Mouse (Mus musculus): ENCODE measurements around the gene 4930432K21Rik. TPM values are rescaled to one million over a fixed set of nuclear protein-coding genes. Genes with fewer than 3 reads are reported as not detected.

Gene 4930432K21Rik
- polyA plus RNA-seq, 1 experiment from 2014 or later, result 2.7 TPM

- Histone ChIP-seq H3K9me3 (ENCODE audit: control insufficient read depth, low read length) (no peaks in the 10 kb centered on the region), H3K4me1 (ENCODE audit: control insufficient read depth, insufficient read depth, low read depth, low read length) (peaks cover 29% of the 10 kb centered on the region), H3K9ac (ENCODE audit: low read depth, low read length) (no peak overlapping the region), H3K4me3 (ENCODE audit: low read length) (no peak overlapping the region), H3K4me2 (ENCODE audit: low read length) (no peak overlapping the region), H3K36me3 (ENCODE audit: control insufficient read depth, insufficient read depth, low read length) (peaks cover 15% of the 10 kb centered on the region), H3K27ac (ENCODE audit: low read depth, low read length) (no peak overlapping the region), H3K27me3 (replicated peaks; ENCODE audit: control insufficient read depth, insufficient read depth, low read length) (no peaks in the 10 kb centered on the region)
- ATAC-seq, result no peak
- WGBS, result 44% methylated on average over 3 of the region's 3 CpGs
These were observed 28.7 kb downstream of the 4930432K21Rik start for GRCm38 (mm10) chr8:84176560-84176959.

GRCm38 (mm10) chr8:84177405-84177804 lies 29.6 kb downstream of the 4930432K21Rik start:
- ATAC-seq, result no peak
- Histone ChIP-seq H3K4me1 (ENCODE audit: control insufficient read depth, insufficient read depth, low read depth, low read length) (peaks cover 35% of the 10 kb centered on the region), H3K9ac (ENCODE audit: low read depth, low read length) (no peak overlapping the region), H3K4me3 (ENCODE audit: low read length) (no peak overlapping the region), H3K27ac (ENCODE audit: low read depth, low read length) (no peak overlapping the region), H3K9me3 (ENCODE audit: control insufficient read depth, low read length) (no peaks in the 10 kb centered on the region), H3K27me3 (replicated peaks; ENCODE audit: control insufficient read depth, insufficient read depth, low read length) (no peaks in the 10 kb centered on the region), H3K36me3 (ENCODE audit: control insufficient read depth, insufficient read depth, low read length) (peaks cover 9% of the 10 kb centered on the region), H3K4me2 (ENCODE audit: low read length) (no peak overlapping the region)
- 89% methylated on average over 3 of the region's 3 CpGs for WGBS

GRCm38 (mm10) chr8:84178592-84178991 lies 30.8 kb downstream of the 4930432K21Rik start:
- no peak for ATAC-seq
- H3K4me2 ChIP-seq (ENCODE audit: low read length), result no peak overlapping the region
- H3K9ac ChIP-seq (ENCODE audit: low read depth, low read length), result no peak overlapping the region
- 68% methylated on average over 8 of the region's 8 CpGs for WGBS
- H3K9me3 ChIP-seq (ENCODE audit: control insufficient read depth, low read length), result no peaks in the 10 kb centered on the region
- H3K36me3 ChIP-seq (ENCODE audit: control insufficient read depth, insufficient read depth, low read length), result peaks cover 2% of the 10 kb centered on the region; the same call in 1 of the 2 replicates
- no peaks in the 10 kb centered on the region for H3K27me3 ChIP-seq (replicated peaks; ENCODE audit: control insufficient read depth, insufficient read depth, low read length)
- peaks cover 41% of the 10 kb centered on the region for H3K4me1 ChIP-seq (ENCODE audit: control insufficient read depth, insufficient read depth, low read depth, low read length)
- no peak overlapping the region for H3K4me3 ChIP-seq (ENCODE audit: low read length)
- no peak overlapping the region for H3K27ac ChIP-seq (ENCODE audit: low read depth, low read length)

- peak overlapping the region; percentile 60 for H3K4me2 ChIP-seq (ENCODE audit: low read length)
- H3K9me3 ChIP-seq (ENCODE audit: control insufficient read depth, low read length), result no peaks in the 10 kb centered on the region
- peak overlapping the region; percentile 45 for H3K27ac ChIP-seq (ENCODE audit: low read depth, low read length)
- H3K4me3 ChIP-seq (ENCODE audit: low read length), result peak overlapping the region; percentile 29
- no peaks in the 10 kb centered on the region for H3K27me3 ChIP-seq (replicated peaks; ENCODE audit: control insufficient read depth, insufficient read depth, low read length)
- WGBS, result 14% methylated on average over 4 of the region's 4 CpGs
- H3K36me3 ChIP-seq (ENCODE audit: control insufficient read depth, insufficient read depth, low read length), result no peaks in the 10 kb centered on the region
- peaks cover 48% of the 10 kb centered on the region for H3K4me1 ChIP-seq (ENCODE audit: control insufficient read depth, insufficient read depth, low read depth, low read length)
- H3K9ac ChIP-seq (ENCODE audit: low read depth, low read length), result peak overlapping the region; percentile 67
- 0 out of 2 replicates have a peak, but pooled peaks have one; percentile 1 for ATAC-seq
These were observed 32.1 kb downstream of the 4930432K21Rik start for GRCm38 (mm10) chr8:84179946-84180345.

GRCm38 (mm10) chr8:84180530-84181190 lies 32.8 kb downstream of the 4930432K21Rik start:
- Histone ChIP-seq H3K4me2 (ENCODE audit: low read length) (peak overlapping the region; percentile 60), H3K27me3 (replicated peaks; ENCODE audit: control insufficient read depth, insufficient read depth, low read length) (no peaks in the 10 kb centered on the region), H3K36me3 (ENCODE audit: control insufficient read depth, insufficient read depth, low read length) (no peaks in the 10 kb centered on the region), H3K9ac (ENCODE audit: low read depth, low read length) (peak overlapping the region; percentile 67), H3K9me3 (ENCODE audit: control insufficient read depth, low read length) (no peaks in the 10 kb centered on the region), H3K4me1 (ENCODE audit: control insufficient read depth, insufficient read depth, low read depth, low read length) (peaks cover 48% of the 10 kb centered on the region), H3K4me3 (ENCODE audit: low read length) (peak overlapping the region; percentile 29), H3K27ac (ENCODE audit: low read depth, low read length) (peak overlapping the region; percentile 45)
- peak; percentile 38 for ATAC-seq
- 1% methylated on average over 16 of the region's 16 CpGs for WGBS

- whole genome bisulfite sequencing, result 44% methylated on average over 4 of the region's 4 CpGs
- H3K4me3 ChIP-seq (ENCODE audit: low read length), result peak overlapping the region; percentile 71
- no peak for ATAC-seq
- peaks cover 2% of the 10 kb centered on the region; the same call in 1 of the 2 replicates for H3K27me3 ChIP-seq (replicated peaks; ENCODE audit: control insufficient read depth, insufficient read depth, low read length)
- peak overlapping the region; percentile 94 for H3K27ac ChIP-seq (ENCODE audit: low read depth, low read length)
- no peaks in the 10 kb centered on the region for H3K9me3 ChIP-seq (ENCODE audit: control insufficient read depth, low read length)
- no peaks in the 10 kb centered on the region for H3K36me3 ChIP-seq (ENCODE audit: control insufficient read depth, insufficient read depth, low read length)
- H3K9ac ChIP-seq (ENCODE audit: low read depth, low read length), result peak overlapping the region; percentile 96
- peak overlapping the region; percentile 79 for H3K4me2 ChIP-seq (ENCODE audit: low read length)
- peaks cover 55% of the 10 kb centered on the region for H3K4me1 ChIP-seq (ENCODE audit: control insufficient read depth, insufficient read depth, low read depth, low read length)
These were observed 35.0 kb downstream of the 4930432K21Rik start for GRCm38 (mm10) chr8:84182833-84183232.

GRCm38 (mm10) chr8:84183261-84184084 lies 35.6 kb downstream of the 4930432K21Rik start:
- H3K4me2 ChIP-seq (ENCODE audit: low read length), result peak overlapping the region; percentile 79
- peaks cover 54% of the 10 kb centered on the region for H3K4me1 ChIP-seq (ENCODE audit: control insufficient read depth, insufficient read depth, low read depth, low read length)
- peaks cover 2% of the 10 kb centered on the region; the same call in 1 of the 2 replicates for H3K27me3 ChIP-seq (replicated peaks; ENCODE audit: control insufficient read depth, insufficient read depth, low read length)
- peak overlapping the region; percentile 96 for H3K9ac ChIP-seq (ENCODE audit: low read depth, low read length)
- no peaks in the 10 kb centered on the region for H3K9me3 ChIP-seq (ENCODE audit: control insufficient read depth, low read length)
- peak overlapping the region; percentile 94 for H3K27ac ChIP-seq (ENCODE audit: low read depth, low read length)
- peak overlapping the region; percentile 71 for H3K4me3 ChIP-seq (ENCODE audit: low read length)
- no peaks in the 10 kb centered on the region for H3K36me3 ChIP-seq (ENCODE audit: control insufficient read depth, insufficient read depth, low read length)
- ATAC-seq, result peak; percentile 59
- under 1% methylated on average over 62 of the region's 87 CpGs for WGBS

- H3K4me3 ChIP-seq (ENCODE audit: low read length), result peak overlapping the region; percentile 71
- peak overlapping the region; percentile 96 for H3K9ac ChIP-seq (ENCODE audit: low read depth, low read length)
- WGBS, result 15% methylated on average over 21 of the region's 21 CpGs
- 0 out of 2 replicates have a peak, but pooled peaks have one; percentile 3 for ATAC-seq
- peak overlapping the region; percentile 94 for H3K27ac ChIP-seq (ENCODE audit: low read depth, low read length)
- H3K36me3 ChIP-seq (ENCODE audit: control insufficient read depth, insufficient read depth, low read length), result no peaks in the 10 kb centered on the region
- peaks cover 47% of the 10 kb centered on the region for H3K4me1 ChIP-seq (ENCODE audit: control insufficient read depth, insufficient read depth, low read depth, low read length)
- peaks cover 2% of the 10 kb centered on the region; the same call in 1 of the 2 replicates for H3K27me3 ChIP-seq (replicated peaks; ENCODE audit: control insufficient read depth, insufficient read depth, low read length)
- peak overlapping the region; percentile 79 for H3K4me2 ChIP-seq (ENCODE audit: low read length)
- no peaks in the 10 kb centered on the region for H3K9me3 ChIP-seq (ENCODE audit: control insufficient read depth, low read length)
These were observed 36.5 kb downstream of the 4930432K21Rik start for GRCm38 (mm10) chr8:84184085-84185043.

Measured in hindbrain, embryonic 16.5 days (tissue).